Mouse (Mus musculus): ENCODE measurements at regions not wholly inside any gene's neighbourhood (a gene's known extent, or its start where the extent isn't known, plus 50 kb on each side); places are given as distances from the start of the nearest gene placed in this dataset.

DNA sequence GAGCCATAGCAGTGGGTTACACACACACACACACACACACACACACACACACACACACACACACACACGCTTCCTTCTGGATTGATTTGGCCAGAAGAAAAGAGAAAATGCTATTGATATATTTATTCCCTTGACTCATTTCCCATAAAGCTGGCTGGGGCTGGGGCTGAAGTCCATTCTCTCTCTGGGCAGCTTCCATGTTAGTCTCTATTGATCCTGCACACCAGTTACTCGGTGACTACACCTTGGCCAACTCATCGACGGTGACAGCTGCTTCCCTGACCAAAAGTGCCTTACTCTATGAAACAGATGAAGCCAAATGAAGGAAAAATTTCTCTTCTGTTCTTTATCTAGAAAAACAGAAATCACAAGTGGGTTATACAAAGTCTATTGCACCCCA, 82.1 kb downstream of the Snx18 start:
- DNase-seq (ENCODE audit: low spot score), result no peak

DNA sequence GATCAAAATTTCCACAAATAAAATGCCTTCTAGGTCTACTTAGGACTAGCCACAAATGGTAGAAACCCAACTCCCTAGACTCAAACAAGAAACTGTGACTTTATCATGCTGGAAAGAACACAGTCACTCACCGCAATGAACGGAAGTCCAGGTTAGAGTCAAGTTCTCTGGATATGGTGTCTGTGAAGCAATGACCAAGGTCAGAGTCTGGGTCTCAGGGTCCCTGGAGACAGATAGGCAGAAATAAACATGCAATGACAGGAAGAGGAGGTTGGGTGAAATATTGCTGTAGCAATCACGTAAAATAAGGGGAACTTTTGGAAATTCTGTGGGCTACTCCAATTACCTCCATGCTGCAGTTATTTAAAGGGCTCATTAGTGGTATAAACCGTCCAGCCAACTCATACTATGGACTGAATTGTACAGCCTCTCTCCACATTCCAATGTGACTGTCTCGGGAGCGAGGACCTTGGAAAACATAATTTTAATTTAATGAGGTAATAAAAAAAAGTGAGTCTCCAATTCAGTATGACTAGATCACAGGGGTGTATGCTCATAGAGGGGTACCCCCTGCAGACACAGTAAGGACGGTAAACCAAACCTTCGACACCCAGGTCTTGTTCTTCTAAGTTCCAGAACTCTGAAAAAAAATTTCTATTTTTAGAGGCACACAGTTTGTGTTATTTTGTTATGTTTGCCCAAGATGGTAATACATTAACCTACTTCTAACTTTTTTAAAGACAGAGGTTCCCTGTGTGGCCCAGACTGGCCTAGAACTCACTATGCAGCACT, 83.5 kb downstream of the Snx18 start:
- no peak for DNase-seq (ENCODE audit: low spot score)

GRCm38 (mm10) chr13:113533884-113534445, 84.4 kb downstream of the Snx18 start:
- DNase-seq (ENCODE audit: low spot score), result no peak

GRCm38 (mm10) chr13:113526997-113527396, 91.4 kb downstream of the Snx18 start:
- DNase-seq (ENCODE audit: low spot score), result no peak

- no peak for DNase-seq (ENCODE audit: low spot score)
These were observed 94.9 kb downstream of the Snx18 start for GRCm38 (mm10) chr13:113523503-113523902.

DNA sequence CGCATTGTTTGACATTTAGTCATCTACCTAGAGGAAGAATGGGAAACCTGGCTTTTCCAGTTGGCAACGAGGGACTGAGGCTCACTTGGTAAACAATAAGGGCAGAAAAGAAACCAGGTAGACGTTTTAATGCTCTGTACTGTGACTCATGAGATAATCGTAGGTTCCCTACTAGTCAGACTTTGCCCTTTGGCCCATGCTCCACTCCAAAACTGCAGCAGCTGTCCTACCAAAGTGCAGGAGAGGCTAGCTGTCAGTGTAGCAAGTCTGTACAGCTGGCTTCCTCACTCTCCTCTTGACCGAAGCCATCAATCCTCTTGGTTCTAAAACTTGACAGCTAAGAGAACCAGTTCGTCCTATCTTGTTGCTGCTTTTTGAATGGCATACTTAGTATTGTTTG, 100.2 kb downstream of the Snx18 start:
- no peak for DNase-seq (ENCODE audit: low spot score)

DNA sequence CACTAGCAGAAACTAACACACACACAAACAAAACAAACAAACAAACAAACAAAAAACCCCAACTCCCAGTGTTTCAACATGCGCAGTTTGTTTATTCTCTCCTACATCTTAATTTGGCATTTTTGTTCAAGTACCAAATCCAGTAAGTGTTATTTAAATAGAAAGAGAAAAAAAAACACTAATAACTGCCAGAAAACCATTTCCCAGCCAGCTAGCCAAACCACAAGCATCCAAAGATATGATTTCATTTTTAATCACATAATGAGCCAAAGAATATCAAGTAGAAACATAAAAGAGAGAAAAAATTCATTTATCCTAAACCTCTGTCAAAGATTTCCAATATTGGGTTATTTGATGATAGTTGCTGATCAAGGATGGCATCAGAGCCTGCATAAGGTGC, 102.3 kb downstream of the Snx18 start:
- no peak for DNase-seq (ENCODE audit: low spot score)

DNA sequence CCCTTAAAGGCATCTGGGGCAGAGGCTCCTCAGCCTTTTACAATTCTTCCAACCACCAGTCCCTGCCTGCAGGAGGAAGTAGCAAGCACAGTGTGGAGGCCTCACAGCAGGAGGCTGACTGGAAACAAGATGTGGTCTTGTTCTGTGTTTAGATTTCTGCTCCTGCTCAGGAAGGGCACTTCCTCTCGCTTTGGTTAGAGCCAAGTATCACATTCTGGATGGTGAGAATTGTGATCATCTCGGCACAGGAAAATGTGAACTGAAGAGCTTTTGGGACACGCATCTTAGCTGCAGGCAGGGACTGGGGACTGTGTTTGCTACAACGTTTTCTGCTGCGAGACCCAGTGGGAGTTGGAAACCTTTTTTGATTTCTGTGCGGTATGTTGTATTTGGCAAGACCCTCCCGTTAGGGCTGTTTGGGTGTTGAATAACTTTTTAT, 103.2 kb downstream of the Snx18 start:
- DNase-seq (ENCODE audit: low spot score), result no peak

- DNase-seq (ENCODE audit: low spot score), result peak; percentile 26
These were observed 108.8 kb downstream of the Snx18 start for GRCm38 (mm10) chr13:113509403-113510185.

GRCm38 (mm10) chr13:113508124-113508728, 110.1 kb downstream of the Snx18 start:
- DNase-seq (ENCODE audit: low spot score), result no peak

DNA sequence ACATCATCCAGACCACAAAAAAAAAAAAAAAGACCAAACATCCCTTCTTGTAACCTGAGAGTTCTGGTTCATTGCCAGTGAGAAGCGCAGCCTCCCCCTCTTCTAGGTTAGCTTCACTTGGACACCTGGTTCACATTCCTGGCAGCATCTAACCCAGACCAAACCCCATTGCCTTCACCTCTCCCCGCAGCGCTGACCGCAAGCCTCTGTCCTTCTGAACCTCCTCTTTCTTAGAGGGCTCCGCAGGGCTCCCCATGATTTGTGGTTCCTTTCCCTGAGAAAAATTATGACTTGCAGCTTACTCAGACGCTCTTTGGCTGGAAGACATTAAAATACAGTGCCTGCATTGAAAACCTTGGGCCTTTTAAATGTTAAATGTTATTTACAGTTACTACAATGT, 115.8 kb downstream of the Snx18 start:
- no peak for DNase-seq (ENCODE audit: low spot score)

GRCm38 (mm10) chr13:113502059-113502458, 116.3 kb downstream of the Snx18 start:
- no peak for DNase-seq (ENCODE audit: low spot score)

DNA sequence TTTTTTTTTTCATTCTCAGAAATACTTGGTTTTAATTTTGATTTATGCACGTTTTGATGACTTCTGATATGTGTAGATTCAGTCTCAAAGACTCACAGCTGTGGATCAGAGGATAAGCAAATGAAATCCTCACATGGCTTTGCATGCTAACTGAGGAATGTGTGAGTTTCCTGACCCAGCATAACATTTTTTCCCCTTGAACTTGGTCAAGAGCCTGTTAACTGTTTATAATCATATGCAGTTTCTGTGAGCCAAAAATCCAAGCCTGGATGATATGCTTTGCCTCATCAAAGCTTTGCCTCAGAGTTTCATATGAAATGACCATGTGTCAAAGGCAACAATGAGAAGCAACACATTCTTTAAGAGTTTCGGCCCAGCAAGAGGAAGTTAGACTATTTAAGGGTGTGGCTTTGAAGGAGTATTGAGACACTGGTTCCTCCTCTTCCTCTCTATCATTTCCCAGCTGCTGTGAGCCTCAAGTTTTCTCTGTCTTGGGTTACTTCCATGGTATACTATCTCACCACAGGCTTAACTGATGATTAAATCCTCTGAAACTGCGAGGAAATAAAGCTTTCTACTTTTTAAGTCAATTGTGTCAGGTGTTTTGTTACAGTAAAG, 117.9 kb downstream of the Snx18 start:
- DNase-seq (ENCODE audit: low spot score), result no peak

- DNase-seq (ENCODE audit: low spot score), result no peak
These were observed 119.2 kb downstream of the Snx18 start for GRCm38 (mm10) chr13:113499079-113499710.

- DNase-seq (ENCODE audit: low spot score), result no peak
These were observed 122.6 kb downstream of the Snx18 start for GRCm38 (mm10) chr13:113495595-113496285.

- DNase-seq (ENCODE audit: low spot score), result no peak
These were observed 123.2 kb downstream of the Snx18 start for GRCm38 (mm10) chr13:113495136-113495535.

DNA sequence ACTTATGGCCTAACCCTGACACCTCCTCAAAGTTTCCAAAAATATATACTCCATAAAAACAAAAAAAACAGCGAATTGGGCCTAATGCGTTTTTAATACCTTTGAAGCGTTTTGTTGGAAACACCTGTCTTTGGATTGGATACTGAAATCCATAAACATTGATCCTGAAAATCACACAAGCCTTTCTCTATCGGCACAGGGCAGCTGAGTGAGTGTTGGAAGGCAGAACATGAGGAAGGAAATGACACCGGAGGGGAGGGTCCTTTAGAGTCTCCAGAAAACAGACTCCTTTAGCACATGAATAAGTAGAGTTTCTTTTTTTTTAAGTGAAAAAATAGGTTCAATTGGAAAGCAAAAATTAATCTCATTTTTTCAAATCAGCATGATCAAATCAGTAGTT, 123.7 kb downstream of the Snx18 start:
- DNase-seq (ENCODE audit: low spot score), result no peak

GRCm38 (mm10) chr13:113489951-113490822, 128.2 kb downstream of the Snx18 start:
- DNase-seq (ENCODE audit: low spot score), result no peak

DNA sequence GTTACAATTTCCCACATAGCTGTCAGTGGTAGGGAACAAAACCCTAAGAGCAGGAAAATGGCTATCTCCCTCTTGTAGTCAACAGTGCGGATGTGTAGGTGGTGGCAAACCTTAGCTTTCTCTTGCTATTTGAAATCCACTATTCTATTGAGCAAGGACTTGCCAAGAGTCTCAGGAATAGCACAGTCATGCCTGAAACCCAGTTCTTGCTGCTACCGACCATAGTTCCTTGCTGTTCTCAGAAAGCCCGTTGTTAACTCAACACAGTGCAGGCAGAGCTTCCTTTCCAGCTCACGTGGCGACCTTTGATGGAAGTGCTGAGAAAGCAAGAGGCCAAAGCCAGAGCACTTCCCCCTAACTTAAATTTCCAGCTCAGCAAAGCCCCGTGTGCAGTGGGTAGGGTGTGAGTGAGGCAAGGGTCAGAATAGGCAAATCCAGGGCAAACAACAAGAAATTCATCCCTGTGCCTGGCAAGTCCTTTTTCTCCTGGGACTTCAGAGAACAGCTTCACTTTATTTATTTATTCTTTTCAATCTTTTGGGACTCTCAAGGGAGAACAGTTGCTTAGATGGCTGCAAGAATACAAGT, 131.9 kb downstream of the Snx18 start:
- DNase-seq (ENCODE audit: low spot score), result no peak

DNA sequence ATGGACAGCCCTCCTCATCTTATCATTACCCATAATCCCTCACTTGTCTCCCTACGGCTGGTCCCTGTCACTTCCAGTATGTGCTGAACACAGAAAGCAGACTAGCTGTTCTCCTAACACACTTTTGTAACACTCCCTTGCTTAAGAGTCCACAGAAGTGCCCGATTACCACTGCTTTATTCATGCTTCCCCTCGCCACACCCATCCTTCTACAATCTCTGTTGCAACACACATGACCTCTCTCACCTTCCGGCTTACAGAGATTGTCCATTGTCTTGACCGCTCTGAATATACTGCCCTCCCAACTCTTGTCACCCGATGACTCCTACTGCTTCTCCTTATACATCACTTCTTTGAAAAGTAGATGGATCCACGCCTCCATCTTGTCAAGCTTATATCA, 132.9 kb downstream of the Snx18 start:
- DNase-seq (ENCODE audit: low spot score), result no peak
